Mouse (Mus musculus) kidney, adult 18-20 months (tissue): ENCODE results near the gene Rsph3a.
"Not testable (repeated sequence)": the region's sequence is repeated elsewhere in the genome, so short reads cannot be mapped to it uniquely, and the experiment has no call there.

Source experiments
- DNase-seq: peaks from one replicate; pipeline ENCODE4 v3.0.0; 2021

Gene Rsph3a

DNA sequence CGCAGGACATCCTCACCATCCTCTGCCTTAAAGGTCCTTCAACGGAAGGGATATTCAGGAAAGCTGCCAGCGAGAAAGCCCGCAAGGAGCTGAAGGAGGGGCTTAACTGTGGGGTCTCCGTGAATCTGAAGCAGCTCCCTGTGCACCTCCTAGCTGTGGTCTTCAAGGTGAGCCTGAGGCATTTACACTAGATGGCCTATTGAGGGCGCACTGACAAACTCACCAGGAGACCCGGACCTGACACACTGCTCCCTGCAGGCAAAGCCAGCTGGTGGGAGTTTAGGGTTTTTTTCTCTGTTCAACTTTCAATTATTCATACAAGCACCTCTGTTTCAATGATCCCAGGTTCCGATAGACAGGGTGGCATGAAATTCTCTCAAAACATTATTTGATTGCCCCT is 16.1 kb upstream of the Rsph3a start:
- DNase-seq: no peak

- no peak for DNase-seq
Measured at GRCm38 (mm10) chr17:7931096-7931990, 14.1 kb upstream of the Rsph3a start.

- not testable (repeated sequence) for DNase-seq
Measured at GRCm38 (mm10) chr17:7932121-7932520, 13.3 kb upstream of the Rsph3a start.

GRCm38 (mm10) chr17:7939640-7940039 is 5.8 kb upstream of the Rsph3a start:
- DNase-seq: no peak

DNA sequence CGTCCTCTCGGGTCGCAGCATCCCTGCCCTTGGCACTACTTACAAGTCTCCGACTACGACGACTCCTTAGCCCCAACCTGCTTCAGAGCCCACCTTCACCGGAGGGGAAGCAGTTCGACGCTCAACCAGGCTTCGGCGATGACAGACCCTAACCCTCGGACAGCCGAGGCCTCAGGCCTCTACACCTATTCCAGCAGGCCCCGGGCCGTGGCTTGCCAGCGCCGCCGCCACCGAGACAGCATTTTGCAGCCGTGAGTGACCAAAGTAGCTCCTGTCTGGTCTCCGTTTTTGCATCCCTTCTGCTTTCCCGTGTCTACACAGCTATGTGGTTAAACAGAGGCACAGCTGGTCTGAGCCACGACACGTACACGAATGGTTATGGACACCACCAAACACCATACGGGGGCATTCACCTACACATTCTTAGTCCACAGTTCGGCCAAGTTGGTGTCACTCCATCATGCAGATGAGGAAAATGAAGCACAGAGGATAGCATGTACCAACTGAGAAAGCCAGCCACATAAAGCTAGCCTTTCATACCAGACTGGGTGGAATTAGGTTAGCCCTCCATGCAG is 726 bp downstream of the Rsph3a start:
- DNase-seq: not testable (repeated sequence)

DNA sequence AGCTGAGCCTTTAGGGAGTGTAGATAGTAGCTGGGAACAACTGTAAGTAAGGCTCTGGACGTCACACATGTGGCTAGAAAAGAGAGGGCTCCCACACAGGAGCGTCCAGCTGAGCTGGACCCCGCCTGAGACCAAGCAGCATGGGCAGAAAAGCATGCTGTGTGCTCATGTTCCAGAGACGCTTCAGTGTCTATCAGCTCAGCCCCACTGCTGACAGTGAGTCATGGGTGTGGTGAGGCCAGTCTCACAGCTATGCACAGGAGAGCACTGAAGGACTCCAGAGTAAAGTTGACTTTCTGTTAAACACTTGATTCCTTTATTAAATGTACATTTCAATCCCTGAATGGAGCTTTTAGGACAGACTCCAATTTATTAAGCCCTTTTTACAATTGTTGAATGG is 5.9 kb downstream of the Rsph3a start:
- DNase-seq: not testable (repeated sequence)

- DNase-seq: not testable (repeated sequence)
Measured at GRCm38 (mm10) chr17:7957242-7957641, 11.8 kb downstream of the Rsph3a start.

DNA sequence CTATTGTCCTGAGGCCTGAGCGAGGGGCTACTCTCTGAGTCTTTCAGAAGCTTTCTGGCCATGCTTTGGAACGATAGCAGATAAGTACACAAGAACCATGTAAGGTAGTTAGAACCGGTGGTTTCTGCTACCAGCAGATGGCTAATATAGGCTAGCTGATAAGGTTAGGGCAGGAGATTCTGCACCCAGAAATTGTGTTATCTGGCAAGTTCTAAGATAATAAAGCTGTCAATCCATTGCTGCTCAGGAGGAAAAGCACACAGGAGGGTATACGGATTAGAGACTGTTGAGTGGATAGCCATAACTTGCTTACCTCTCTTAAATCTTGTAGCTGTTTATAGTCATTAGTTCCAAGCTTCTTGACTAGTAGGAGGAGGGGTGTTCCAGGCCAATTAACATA is 17.9 kb downstream of the Rsph3a start:
- not testable (repeated sequence) for DNase-seq

- DNase-seq: not testable (repeated sequence)
Measured at GRCm38 (mm10) chr17:7964398-7964797, 19.0 kb downstream of the Rsph3a start.

DNA sequence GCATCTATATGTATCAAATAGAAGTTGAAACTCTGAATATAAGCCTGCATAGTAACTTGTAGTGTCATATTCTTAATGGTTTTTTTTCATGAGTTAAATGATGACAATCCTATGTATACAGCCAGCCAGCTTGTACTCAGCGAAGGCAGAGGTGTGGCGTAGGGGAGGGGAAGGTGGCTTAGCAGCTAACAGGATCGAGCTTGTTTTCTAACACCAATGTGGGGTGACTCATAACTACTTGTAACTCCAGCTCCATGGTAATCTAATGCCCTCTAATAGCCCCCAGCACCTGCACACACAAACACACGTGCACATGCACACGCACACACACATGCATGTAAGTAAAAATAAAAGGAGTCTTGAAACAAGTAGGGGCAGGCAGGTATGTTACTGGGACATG is 23.1 kb downstream of the Rsph3a start:
- not testable (repeated sequence) for DNase-seq

DNA sequence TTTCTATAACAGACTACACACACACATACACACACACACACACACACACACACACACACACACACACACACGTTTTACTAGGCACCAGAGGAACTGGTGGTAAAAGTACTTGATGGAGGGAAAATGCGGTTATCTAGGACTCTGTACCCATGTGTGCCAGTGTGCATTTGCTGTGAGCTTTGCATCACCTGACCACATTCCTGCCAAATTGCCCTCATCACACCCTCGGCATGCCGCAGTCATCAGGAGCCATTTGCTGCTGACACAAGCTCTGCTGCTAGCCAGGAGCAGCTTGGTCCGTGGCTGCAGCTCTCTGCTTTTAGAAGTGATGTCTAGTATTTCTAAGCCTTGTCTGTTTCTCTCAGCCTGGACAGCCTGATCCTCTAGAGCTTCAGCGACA is 24.4 kb downstream of the Rsph3a start:
- DNase-seq: not testable (repeated sequence)

- DNase-seq: not testable (repeated sequence)
Measured at GRCm38 (mm10) chr17:7983484-7983883, 38.1 kb downstream of the Rsph3a start.

- DNase-seq: peak; percentile 21
Measured at GRCm38 (mm10) chr17:7985597-7985996, 40.2 kb downstream of the Rsph3a start.

DNA sequence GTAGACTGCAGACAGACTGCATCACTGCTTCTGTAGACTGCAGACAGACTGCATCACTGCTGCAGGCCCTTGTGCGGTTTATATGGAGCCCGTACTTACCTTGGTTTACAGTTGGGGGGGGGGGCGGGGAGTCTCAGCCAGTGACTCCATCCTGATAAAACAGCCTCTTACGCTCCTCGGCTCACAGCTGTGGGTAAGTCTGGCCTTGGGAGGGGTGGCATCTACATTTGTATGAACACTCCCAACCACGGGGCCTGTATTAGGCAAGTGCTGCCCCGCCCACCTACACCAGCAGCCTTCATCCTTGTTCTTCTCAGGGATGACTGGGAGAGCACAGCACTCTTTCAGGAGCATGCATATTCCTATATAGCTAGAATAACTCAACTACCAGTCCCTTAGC is 41.6 kb downstream of the Rsph3a start:
- DNase-seq: not testable (repeated sequence)

- not testable (repeated sequence) for DNase-seq
Measured at GRCm38 (mm10) chr17:8003248-8003647, 57.8 kb downstream of the Rsph3a start.

DNA sequence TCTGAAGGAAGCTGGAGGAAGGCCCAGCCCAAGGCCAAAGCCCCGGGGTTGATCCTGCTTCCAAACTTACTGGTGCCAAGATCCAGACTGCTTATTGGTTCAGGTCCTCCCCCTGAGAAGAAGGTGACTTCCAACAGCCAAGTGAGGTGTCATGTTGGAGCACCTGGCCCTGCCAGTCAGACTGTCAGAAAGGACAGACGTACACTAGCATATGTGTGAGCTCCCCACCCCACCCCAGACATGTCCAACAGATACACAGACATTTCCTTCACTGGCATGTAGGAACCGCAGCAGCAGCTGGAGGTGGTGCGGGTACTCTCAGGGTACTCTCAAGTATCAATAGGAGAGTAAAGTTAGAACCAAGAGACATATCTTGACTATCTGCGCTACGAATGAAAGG is 61.4 kb downstream of the Rsph3a start:
- DNase-seq: not testable (repeated sequence)

GRCm38 (mm10) chr17:8009565-8009964 is 64.2 kb downstream of the Rsph3a start:
- DNase-seq: not testable (repeated sequence)

GRCm38 (mm10) chr17:8013974-8014373 is 68.6 kb downstream of the Rsph3a start:
- not testable (repeated sequence) for DNase-seq

DNA sequence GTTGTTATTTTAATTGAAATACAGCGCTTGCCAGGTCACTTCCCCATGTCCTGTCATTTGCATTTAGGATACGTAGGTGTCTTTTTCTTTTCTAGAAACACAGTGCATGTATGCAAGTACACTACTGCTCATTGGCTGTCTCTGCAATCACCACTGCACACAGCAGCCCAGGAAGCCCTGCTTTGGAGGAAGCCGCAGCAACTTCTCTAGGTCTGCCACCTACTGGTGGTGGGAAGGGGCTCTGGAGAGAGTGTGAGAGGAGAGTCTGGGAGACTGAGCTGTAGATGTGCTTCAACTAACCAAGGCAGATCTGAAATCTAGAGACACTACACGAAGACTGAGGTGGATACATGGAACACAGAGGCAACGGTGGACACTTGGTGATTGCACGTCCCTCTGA is 77.3 kb downstream of the Rsph3a start:
- not testable (repeated sequence) for DNase-seq

DNA sequence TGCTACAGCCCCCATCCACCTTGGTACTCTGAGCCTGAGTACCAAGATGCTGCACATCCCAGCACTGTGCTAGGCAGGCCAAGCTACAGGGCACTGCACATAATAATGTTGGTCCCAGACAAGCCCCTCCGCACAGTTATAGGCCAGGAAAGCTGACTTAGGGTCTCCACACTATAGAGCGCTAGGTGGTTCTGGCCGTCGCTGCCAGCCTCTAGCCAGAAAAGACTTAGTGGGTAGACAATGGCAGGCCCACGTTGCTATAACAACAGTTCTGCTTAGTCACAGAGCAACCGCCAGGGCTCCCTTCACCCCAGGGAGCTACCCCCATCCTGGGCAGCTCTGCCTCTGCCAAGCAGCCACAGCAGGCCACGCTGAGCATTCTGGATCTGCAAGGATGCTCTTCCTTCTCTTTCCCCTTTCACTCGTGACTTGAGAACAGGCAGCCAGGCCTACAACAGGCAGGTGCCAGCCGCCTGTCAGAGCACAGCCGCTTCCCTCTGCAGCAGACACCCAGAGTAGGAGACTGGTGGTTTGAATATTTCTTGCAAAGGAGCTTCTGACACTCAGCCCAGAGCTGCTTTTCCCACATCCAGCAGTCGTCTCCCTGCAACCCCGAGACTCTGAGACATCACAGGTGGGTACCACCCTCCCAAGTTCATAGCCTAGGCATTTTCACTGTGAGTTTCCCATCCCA is 82.2 kb downstream of the Rsph3a start:
- not testable (repeated sequence) for DNase-seq
